Mouse (Mus musculus) retina, embryonic 14.5 days (tissue): Measurements from ENCODE around the gene Bmi1.
A peak's percentile ranks its signal among the peaks of the same experiment; 100 is the strongest.

ENCODE experiments used
- DNase-seq: peaks from one replicate; pipeline ENCODE4 v3.0.0-alpha.2; 2015; ENCODE audit warnings: low spot score

The Bmi1 gene

DNA sequence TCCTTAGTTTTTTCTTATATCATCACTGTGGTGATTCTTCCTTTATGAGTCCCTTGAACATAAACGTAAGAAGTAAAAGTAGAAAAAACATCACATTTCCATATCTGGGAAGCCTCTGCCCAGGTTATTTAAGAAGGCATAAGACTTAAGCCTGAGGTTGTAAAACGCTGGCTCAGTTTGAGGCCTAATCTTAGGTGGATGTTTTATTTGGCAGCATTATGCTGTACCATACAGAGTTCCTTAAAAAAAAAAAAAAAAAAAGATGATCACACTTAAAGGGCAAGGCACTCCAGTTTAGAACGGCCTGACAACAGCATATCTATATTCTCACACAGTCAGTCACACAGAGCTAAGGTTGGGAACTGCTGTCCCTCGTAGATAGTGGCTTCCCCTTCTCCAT, 49.1 kb downstream of the Bmi1 start:
- no peak for DNase-seq

DNA sequence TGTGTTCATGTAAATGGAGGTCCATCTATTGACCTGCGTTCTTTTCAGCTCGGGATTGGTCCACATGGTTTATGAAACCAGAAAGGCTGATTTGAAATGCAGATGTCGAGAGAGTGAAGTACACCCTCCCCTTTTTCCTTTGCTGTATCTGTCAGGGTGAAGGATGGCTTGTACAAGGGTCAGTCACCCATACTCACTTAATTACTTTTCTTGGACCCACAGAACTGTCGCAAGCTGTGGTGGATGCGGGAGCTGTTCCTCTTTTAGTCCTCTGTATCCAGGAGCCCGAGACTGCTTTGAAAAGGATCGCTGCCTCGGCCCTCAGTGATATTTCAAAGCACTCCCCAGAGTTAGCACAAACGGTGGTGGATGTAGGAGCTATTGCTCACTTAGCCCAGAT, 54.9 kb downstream of the Bmi1 start:
- peak; percentile 30 for DNase-seq

DNA sequence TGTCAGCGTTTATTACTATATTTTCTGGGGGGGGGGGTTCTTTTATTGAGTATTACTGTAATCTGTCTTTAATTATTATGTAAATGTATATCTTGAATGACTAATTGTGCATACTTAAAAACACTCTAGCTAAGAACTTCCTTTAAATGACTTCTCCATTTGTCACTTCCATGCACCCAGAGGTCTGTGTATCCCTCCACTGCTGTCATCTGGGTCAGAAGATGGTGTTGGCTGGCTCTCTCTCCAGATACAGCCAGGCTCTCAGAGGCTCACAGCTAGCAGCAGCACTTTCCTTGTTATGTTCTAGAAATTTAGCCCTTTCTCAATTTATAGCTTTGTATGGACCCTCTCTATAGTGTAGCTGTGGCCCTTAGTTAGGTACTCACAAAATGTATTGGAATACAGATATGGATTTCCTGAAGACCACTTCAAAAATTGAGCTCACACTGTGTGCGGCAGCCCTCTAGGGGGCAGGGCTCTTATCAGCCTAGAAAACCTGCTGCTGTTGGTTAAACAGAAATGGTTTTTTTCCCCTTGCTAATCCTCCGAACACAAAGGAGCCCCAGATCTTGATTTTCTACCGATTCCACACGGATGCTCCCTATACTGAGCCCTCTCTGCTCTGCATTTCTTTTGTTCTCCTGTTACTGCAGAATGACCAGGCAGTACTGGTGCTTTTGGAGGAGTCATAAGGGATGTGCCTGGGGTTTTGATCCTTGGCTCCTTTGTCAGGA, 57.7 kb downstream of the Bmi1 start:
- peak; percentile 38 for DNase-seq
